Mouse (Mus musculus) liver, embryonic 11.5 days (tissue): Measurements from ENCODE around the gene Dmrtc1a. TPM values are rescaled to one million over a fixed set of nuclear protein-coding genes. Genes with fewer than 3 reads are reported as not detected.
"Not testable (repeated sequence)": the region's sequence is repeated elsewhere in the genome, so short reads cannot be mapped to it uniquely, and the experiment has no call there.

Experiments
- ATAC-seq: fragments of 200-750 bp; cut with Nextera tagmentation; replicated peaks from 2 replicates; pipeline ENCODE4 v1.8.0; 2017; ENCODE audit warnings: moderate number of reproducible peaks, mild to moderate bottlenecking, moderate TSS enrichment, moderate library complexity; ENCODE audit not compliant: low FRiP score
- DNase-seq: peaks from one replicate; pipeline ENCODE4 v3.0.0-alpha.2; 2017; ENCODE audit warnings: low spot score
- H3K27ac ChIP-seq: fragments of 300-500 bp; sonication (generic); 2 replicates; pipeline ENCODE4 v1.5.1; 2014; ENCODE audit warnings: mild to moderate bottlenecking, low read depth, low read length, control low read depth
- H3K27me3 ChIP-seq: fragments of 300-500 bp; sonication (generic); replicated peaks from 2 replicates; pipeline ENCODE4 v1.6.1; 2014; ENCODE audit warnings: low read length, mixed read lengths; ENCODE audit not compliant: control insufficient read depth, insufficient read depth
- H3K36me3 ChIP-seq: fragments of 300-500 bp; sonication (generic); 2 replicates; pipeline ENCODE4 v1.6.1; 2014; ENCODE audit warnings: mild to moderate bottlenecking, low read length, moderate library complexity, mixed read lengths; ENCODE audit not compliant: control insufficient read depth, insufficient read depth
- H3K4me1 ChIP-seq: fragments of 300-500 bp; sonication (generic); replicated peaks from 2 replicates; pipeline ENCODE4 v1.6.1; 2014; ENCODE audit warnings: low read length, mixed read lengths; ENCODE audit not compliant: control insufficient read depth, insufficient read depth
- H3K4me2 ChIP-seq: fragments of 300-500 bp; sonication (generic); 2 replicates; pipeline ENCODE4 v1.6.1; 2014; ENCODE audit warnings: mild to moderate bottlenecking, control low read depth, moderate library complexity
- H3K4me3 ChIP-seq: fragments of 300-500 bp; sonication (generic); 2 replicates; pipeline ENCODE4 v1.5.1; 2014; ENCODE audit warnings: low read depth, low read length, control low read depth
- H3K9ac ChIP-seq: fragments of 300-500 bp; sonication (generic); 2 replicates; pipeline ENCODE4 v1.6.1; 2014; ENCODE audit warnings: low read depth, low read length, control low read depth
- H3K9me3 ChIP-seq: fragments of 300-500 bp; sonication (generic); 2 replicates; pipeline ENCODE4 v1.6.1; 2016; ENCODE audit warnings: low read length, inconsistent platforms, mixed read lengths; ENCODE audit not compliant: control insufficient read depth
- WGBS: fragments of 180-500 bp; shearing (Covaris S2); extraction: QIAGEN DNeasy Blood & Tissue Kit; methylation state at CpG from one replicate; pipeline ENCODE4 v1.1.7; 2014; 5-methylcytosine and 5-hydroxymethylcytosine counted together
- polyA plus RNA-seq: library from polyadenylated mRNA; unstranded; fragments of >200 nt; fragmentation: Nextera tagmentation; extraction: Ambion mirVana; gene quantifications from 2 replicates; pipeline ENCODE4 v1.2.1, GENCODE M21; 2014

The Dmrtc1a gene
- polyA plus RNA-seq, 1 experiment from 2014 or later: 0.14 TPM

GRCm38 (mm10) chrX:102914823-102915222, 6.3 kb upstream of the Dmrtc1a start:
- H3K9me3 ChIP-seq, H3K4me3 ChIP-seq, H3K4me2 ChIP-seq, H3K36me3 ChIP-seq, H3K9ac ChIP-seq, ATAC-seq, H3K4me1 ChIP-seq, H3K27ac ChIP-seq, H3K27me3 ChIP-seq, DNase-seq: not testable (repeated sequence)
- WGBS: 53% methylated on average over 1 of the region's 1 CpGs

GRCm38 (mm10) chrX:102867871-102868270, 40.6 kb downstream of the Dmrtc1a start, which contains the start of gene 1700031F05Rik:
Gene 1700031F05Rik (minus strand): TSS chrX:102867971.
- H3K9ac ChIP-seq: no peak within 1 kb of the TSS
- ATAC-seq (no peak), DNase-seq (no peak)
- no peaks in the 10 kb centered on the region for H3K9me3 ChIP-seq
- no peak within 1 kb of the TSS for H3K4me2 ChIP-seq
- H3K4me1 ChIP-seq: no peaks in the 10 kb centered on the region
- no peaks in the 10 kb centered on the region for H3K36me3 ChIP-seq
- no peaks in the 10 kb centered on the region for H3K27me3 ChIP-seq
- 82% methylated on average over 6 of the region's 6 CpGs for WGBS
- no peak within 1 kb of the TSS for H3K4me3 ChIP-seq
- H3K27ac ChIP-seq: no peak within 1 kb of the TSS

GRCm38 (mm10) chrX:102854516-102854915, 54.0 kb downstream of the Dmrtc1a start, which contains the start of gene Dmrtc1c2:
Gene Dmrtc1c2 (minus strand): TSS chrX:102854616.
- not testable (repeated sequence) for H3K36me3 ChIP-seq, H3K4me3 ChIP-seq, H3K9ac ChIP-seq, H3K27ac ChIP-seq, H3K4me2 ChIP-seq, ATAC-seq, H3K27me3 ChIP-seq, H3K9me3 ChIP-seq, H3K4me1 ChIP-seq, DNase-seq
- WGBS: 100% methylated on average over 2 of the region's 13 CpGs

Other genes with a start within 250 kb of the Dmrtc1a start
- gene Gm3880, start 221.7 kb downstream of the Dmrtc1a start, polyA plus RNA-seq: not detected in 2 replicates
- not detected in 2 replicates for gene Gm9112, start 201.1 kb downstream of the Dmrtc1a start, polyA plus RNA-seq
- gene Dmrtc1b, start 200.8 kb downstream of the Dmrtc1a start, polyA plus RNA-seq: not detected in 2 replicates
- not detected in 2 replicates for gene Dmrtc1c1, start 105.7 kb downstream of the Dmrtc1a start, polyA plus RNA-seq
- not detected in 2 replicates for gene Dmrtc1c2, start 54.1 kb downstream of the Dmrtc1a start, polyA plus RNA-seq
- gene 1700031F05Rik, start 40.7 kb downstream of the Dmrtc1a start, polyA plus RNA-seq: not detected in 2 replicates
- not detected in 2 replicates for gene 1700011M02Rik, start 218 bp upstream of the Dmrtc1a start, polyA plus RNA-seq
- gene 1700018G05Rik, start 19.7 kb upstream of the Dmrtc1a start, polyA plus RNA-seq: not detected in 2 replicates